Mouse (Mus musculus) midbrain, embryonic 16.5 days (tissue): Measurements from ENCODE around the gene Herc1. TPM values are rescaled to one million over a fixed set of nuclear protein-coding genes. Genes with fewer than 3 reads are reported as not detected.

ENCODE experiments used
- ATAC-seq: fragments of 200-750 bp; cut with Nextera tagmentation; 2 replicates; pipeline ENCODE4 v1.8.0; 2017; ENCODE audit warnings: moderate TSS enrichment
- H3K27ac ChIP-seq: fragments of 300-500 bp; sonication (generic); 2 replicates; pipeline ENCODE4 v1.5.1; 2014; ENCODE audit warnings: mild to moderate bottlenecking, low read length, mixed read lengths
- H3K27me3 ChIP-seq: fragments of 300-500 bp; sonication (generic); 2 replicates; pipeline ENCODE4 v1.6.1; 2014; ENCODE audit warnings: low read depth, low read length, mixed read lengths; ENCODE audit not compliant: control insufficient read depth, insufficient read depth
- H3K36me3 ChIP-seq: fragments of 300-500 bp; sonication (generic); 2 replicates; pipeline ENCODE4 v1.6.1; 2014; ENCODE audit warnings: mild to moderate bottlenecking, low read length, moderate library complexity, mixed read lengths; ENCODE audit not compliant: control insufficient read depth, insufficient read depth
- H3K4me1 ChIP-seq: fragments of 300-500 bp; sonication (generic); 2 replicates; pipeline ENCODE4 v1.6.1; 2014; ENCODE audit warnings: mild to moderate bottlenecking, low read length, mixed read lengths; ENCODE audit not compliant: control insufficient read depth, insufficient read depth
- H3K4me2 ChIP-seq: fragments of 300-500 bp; sonication (generic); 2 replicates; pipeline ENCODE4 v1.6.1; 2014; ENCODE audit warnings: mild to moderate bottlenecking, low read length, mixed read lengths
- H3K4me3 ChIP-seq: fragments of 300-500 bp; sonication (generic); 2 replicates; pipeline ENCODE4 v1.5.1; 2014; ENCODE audit warnings: low read depth, mild to moderate bottlenecking, low read length, moderate library complexity, mixed read lengths
- H3K9ac ChIP-seq: fragments of 300-500 bp; sonication (generic); 2 replicates; pipeline ENCODE4 v1.6.1; 2014; ENCODE audit warnings: low read depth, low read length, mixed read lengths
- H3K9me3 ChIP-seq: fragments of 300-500 bp; sonication (generic); replicated peaks from 2 replicates; pipeline ENCODE4 v1.6.1; 2014; ENCODE audit warnings: mild to moderate bottlenecking, low read length, mixed read lengths; ENCODE audit not compliant: control insufficient read depth, poor library complexity, severe bottlenecking
- WGBS: fragments of 180-500 bp; shearing (Covaris S2); extraction: QIAGEN DNeasy Blood & Tissue Kit; methylation state at CpG from one replicate; pipeline ENCODE4 v1.1.7; 2014; 5-methylcytosine and 5-hydroxymethylcytosine counted together
- polyA plus RNA-seq: library from polyadenylated mRNA; unstranded; fragments of >200 nt; fragmentation: Nextera tagmentation; extraction: Ambion mirVana; gene quantifications from 2 replicates; pipeline ENCODE4 v1.2.1, GENCODE M21; 2015

Gene Herc1
- polyA plus RNA-seq: 46.8 and 53.2 TPM in 2 replicates

- Histone ChIP-seq H3K36me3 (no peaks in the 10 kb centered on the region), H3K9me3 (no peaks in the 10 kb centered on the region), H3K4me2 (peak within 1 kb of the TSS; percentile 70), H3K4me1 (peaks cover 17% of the 10 kb centered on the region), H3K4me3 (peak within 1 kb of the TSS; percentile 97), H3K27ac (peak within 1 kb of the TSS; percentile 97), H3K27me3 (no peaks in the 10 kb centered on the region), H3K9ac (peak within 1 kb of the TSS; percentile 99)
- ATAC-seq: peak; percentile 91
- under 1% methylated on average over 85 of the region's 85 CpGs for WGBS
These were observed at the start of gene Herc1 for GRCm38 (mm10) chr9:66349860-66350787. Herc1 (plus strand) TSS chr9:66350450.

GRCm38 (mm10) chr9:66304320-66305090 is 45.7 kb upstream of the Herc1 start:
- no peak for ATAC-seq
- Histone ChIP-seq H3K27me3 (no peaks in the 10 kb centered on the region), H3K9ac (no peak overlapping the region), H3K27ac (no peak overlapping the region; the same call in 1 of the 2 replicates), H3K4me2 (no peak overlapping the region; the same call in 1 of the 2 replicates), H3K9me3 (no peaks in the 10 kb centered on the region), H3K4me3 (no peak overlapping the region), H3K4me1 (peaks cover 9% of the 10 kb centered on the region), H3K36me3 (no peaks in the 10 kb centered on the region)
- WGBS: 85% methylated on average over 3 of the region's 3 CpGs

GRCm38 (mm10) chr9:66305121-66306112 is 44.8 kb upstream of the Herc1 start:
- peak overlapping the region; percentile 11; the same call in 1 of the 2 replicates for H3K4me3 ChIP-seq
- WGBS: 40% methylated on average over 25 of the region's 25 CpGs
- no peaks in the 10 kb centered on the region for H3K27me3 ChIP-seq
- peak overlapping the region; percentile 51 for H3K4me2 ChIP-seq
- H3K4me1 ChIP-seq: peaks cover 9% of the 10 kb centered on the region
- H3K9ac ChIP-seq: peak overlapping the region; percentile 47
- ATAC-seq: 0 out of 2 replicates have a peak, but pooled peaks have one; percentile 25
- peak overlapping the region; percentile 69 for H3K27ac ChIP-seq
- H3K36me3 ChIP-seq: no peaks in the 10 kb centered on the region
- no peaks in the 10 kb centered on the region for H3K9me3 ChIP-seq

GRCm38 (mm10) chr9:66306414-66306813 is 43.8 kb upstream of the Herc1 start:
- Histone ChIP-seq H3K27ac (no peak overlapping the region), H3K36me3 (no peaks in the 10 kb centered on the region), H3K4me1 (peaks cover 9% of the 10 kb centered on the region), H3K4me3 (no peak overlapping the region), H3K27me3 (no peaks in the 10 kb centered on the region), H3K9ac (no peak overlapping the region), H3K4me2 (no peak overlapping the region), H3K9me3 (no peaks in the 10 kb centered on the region)
- no peak for ATAC-seq
- WGBS: 80% methylated on average over 3 of the region's 3 CpGs

- Histone ChIP-seq H3K27ac (no peak overlapping the region), H3K4me2 (no peak overlapping the region), H3K4me1 (peaks cover 9% of the 10 kb centered on the region), H3K9ac (no peak overlapping the region), H3K36me3 (no peaks in the 10 kb centered on the region), H3K9me3 (no peaks in the 10 kb centered on the region), H3K4me3 (no peak overlapping the region), H3K27me3 (no peaks in the 10 kb centered on the region)
- no peak for ATAC-seq
- WGBS: 41% methylated on average over 2 of the region's 2 CpGs
These were observed 42.9 kb upstream of the Herc1 start for GRCm38 (mm10) chr9:66307341-66307740.

GRCm38 (mm10) chr9:66308741-66309140 is 41.5 kb upstream of the Herc1 start:
- no peak overlapping the region for H3K27ac ChIP-seq
- no peak overlapping the region for H3K4me3 ChIP-seq
- WGBS: 82% methylated on average over 4 of the region's 4 CpGs
- peaks cover 9% of the 10 kb centered on the region for H3K4me1 ChIP-seq
- no peak overlapping the region for H3K9ac ChIP-seq
- H3K27me3 ChIP-seq: no peaks in the 10 kb centered on the region
- no peak overlapping the region for H3K4me2 ChIP-seq
- no peaks in the 10 kb centered on the region for H3K9me3 ChIP-seq
- ATAC-seq: no peak
- H3K36me3 ChIP-seq: no peaks in the 10 kb centered on the region

GRCm38 (mm10) chr9:66311458-66311857 is 38.8 kb upstream of the Herc1 start:
- Histone ChIP-seq H3K36me3 (no peaks in the 10 kb centered on the region), H3K4me3 (no peak overlapping the region), H3K9ac (no peak overlapping the region), H3K4me1 (no peaks in the 10 kb centered on the region; the same call in 1 of the 2 replicates), H3K27me3 (no peaks in the 10 kb centered on the region), H3K4me2 (no peak overlapping the region), H3K27ac (no peak overlapping the region), H3K9me3 (no peaks in the 10 kb centered on the region)
- ATAC-seq: no peak
- 45% methylated on average over 3 of the region's 3 CpGs for WGBS

GRCm38 (mm10) chr9:66316603-66317002 is 33.6 kb upstream of the Herc1 start:
- Histone ChIP-seq H3K4me2 (no peak overlapping the region), H3K27ac (no peak overlapping the region), H3K9ac (no peak overlapping the region), H3K27me3 (no peaks in the 10 kb centered on the region), H3K4me3 (no peak overlapping the region), H3K36me3 (no peaks in the 10 kb centered on the region), H3K9me3 (no peaks in the 10 kb centered on the region), H3K4me1 (no peaks in the 10 kb centered on the region; the same call in 1 of the 2 replicates)
- 80% methylated on average over 2 of the region's 2 CpGs for WGBS
- no peak for ATAC-seq
